Mouse (Mus musculus) megakaryocyte, embryonic 14.5 days (primary cell): Measurements from ENCODE around the gene Cox4i2.

Experiments used
- FLI1 ChIP-seq: IDR thresholded peaks from 2 replicates; pipeline ENCODE4 v1.6.1; 2012; ENCODE audit warnings: low read length, inconsistent platforms, mixed read lengths
- GATA1 ChIP-seq: IDR thresholded peaks from 3 replicates; pipeline ENCODE4 v1.6.1; 2012; ENCODE audit warnings: mixed read lengths, low read length, inconsistent platforms, borderline replicate concordance

GRCm38 (mm10) chr2:152737306-152738221 is 16.4 kb upstream of the Cox4i2 start:
- TF ChIP-seq GATA1 (no peak), FLI1 (no peak)
